Mouse (Mus musculus) liver, postnatal 0 days (tissue): ENCODE data around the gene Zkscan17.

ENCODE experiments used
- CTCF ChIP-seq: sonication (generic); IDR thresholded peaks from 2 replicates; pipeline ENCODE4 v1.5.1; 2016; ENCODE audit warnings: antibody characterized with exemption, low read depth
- EP300 ChIP-seq: IDR thresholded peaks from 2 replicates; pipeline ENCODE4 v1.6.1; 2016; ENCODE audit warnings: antibody characterized with exemption, low read depth, mild to moderate bottlenecking

DNA sequence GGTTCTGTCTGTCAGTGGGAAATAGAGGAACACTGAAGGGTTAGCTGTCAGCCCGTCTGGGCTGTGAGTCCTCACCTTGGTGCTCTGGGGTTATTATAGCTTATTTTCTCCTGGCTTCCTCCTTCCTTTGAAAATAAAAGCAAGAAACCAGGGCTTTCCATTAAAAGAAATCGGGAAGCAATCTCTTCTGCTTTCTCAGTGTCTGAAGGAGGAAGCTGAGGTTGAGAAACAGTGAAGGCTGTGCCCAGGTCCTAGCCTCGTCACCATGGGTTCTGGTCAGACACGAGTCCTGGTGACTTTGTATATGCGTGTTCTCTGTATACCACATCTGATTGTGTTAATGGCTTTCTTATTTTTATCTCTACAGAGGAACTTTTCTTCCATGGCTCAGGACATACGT lies 15.9 kb upstream of the Zkscan17 start:
- no peak for TF ChIP-seq CTCF
- no peak for TF ChIP-seq EP300
